Mouse (Mus musculus): ENCODE measurements around the gene Cyp46a1.

The Cyp46a1 gene

DNA sequence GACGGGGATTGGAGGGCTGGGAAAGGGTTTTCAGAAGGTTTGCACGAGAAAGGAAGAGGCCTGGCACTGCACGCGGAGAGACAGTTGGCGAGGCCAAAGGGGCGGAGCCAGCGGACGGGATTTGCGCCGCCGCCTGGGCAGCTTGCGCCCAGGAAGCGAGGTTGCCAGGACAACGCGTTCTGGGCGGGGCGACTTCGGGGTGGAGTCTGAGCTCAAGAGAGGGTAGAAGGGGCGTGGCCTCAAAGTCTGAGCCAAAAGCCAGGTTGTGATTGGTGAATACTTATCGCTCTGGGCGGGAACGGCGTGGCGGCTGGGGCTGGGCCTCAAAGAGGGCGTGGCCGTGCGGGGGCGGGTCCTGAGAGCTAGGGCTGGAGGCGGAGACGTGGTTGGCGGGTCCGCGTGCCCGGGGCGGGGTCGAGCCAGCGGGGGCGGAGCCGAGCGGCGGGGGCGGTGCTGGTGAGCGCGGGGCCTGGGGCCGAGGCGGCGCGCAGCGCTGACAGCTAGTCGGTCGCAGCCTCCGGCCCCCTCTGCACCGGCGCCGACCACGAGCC is at the start of gene Cyp46a1:
Gene Cyp46a1, plus strand, starts transcription at position 487 of the 551 bp plus-strand sequence.
- in situ Hi-C loops (cut with MboI, MseI), result no loop called here

- in situ Hi-C loops (cut with MboI, MseI), result no loop called here
Measured at GRCm38 (mm10) chr12:108284455-108285224, 49.5 kb upstream of the Cyp46a1 start.

GRCm38 (mm10) chr12:108285225-108286011 is 48.8 kb upstream of the Cyp46a1 start:
- in situ Hi-C loops (cut with MboI, MseI), result no loop called here

DNA sequence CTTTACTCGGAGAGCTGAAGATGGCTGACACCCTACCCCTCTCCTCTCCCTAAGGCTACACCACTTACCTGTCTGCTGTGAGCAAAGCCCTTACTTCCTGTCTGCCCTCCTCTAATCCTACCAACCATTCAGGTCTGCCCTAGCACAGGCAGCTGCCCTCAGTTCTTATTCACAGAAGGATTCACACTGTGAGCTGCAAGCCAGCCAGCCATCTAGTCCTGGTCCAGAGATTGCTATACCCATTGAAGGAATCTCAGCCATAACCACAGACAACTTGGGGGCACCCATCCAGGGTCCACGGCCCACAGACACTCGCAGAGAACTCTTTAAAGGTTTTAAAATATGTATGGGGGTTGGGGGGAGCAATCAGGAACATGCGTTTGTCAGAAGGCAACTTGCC is 47.8 kb upstream of the Cyp46a1 start:
- in situ Hi-C loops (cut with MboI, MseI), result no loop called here

- in situ Hi-C loops (cut with MboI, MseI), result no loop called here
Measured at GRCm38 (mm10) chr12:108287011-108287410, 47.2 kb upstream of the Cyp46a1 start.

GRCm38 (mm10) chr12:108288127-108288880 is 45.9 kb upstream of the Cyp46a1 start:
- in situ Hi-C loops (cut with MboI, MseI), result no loop called here

DNA sequence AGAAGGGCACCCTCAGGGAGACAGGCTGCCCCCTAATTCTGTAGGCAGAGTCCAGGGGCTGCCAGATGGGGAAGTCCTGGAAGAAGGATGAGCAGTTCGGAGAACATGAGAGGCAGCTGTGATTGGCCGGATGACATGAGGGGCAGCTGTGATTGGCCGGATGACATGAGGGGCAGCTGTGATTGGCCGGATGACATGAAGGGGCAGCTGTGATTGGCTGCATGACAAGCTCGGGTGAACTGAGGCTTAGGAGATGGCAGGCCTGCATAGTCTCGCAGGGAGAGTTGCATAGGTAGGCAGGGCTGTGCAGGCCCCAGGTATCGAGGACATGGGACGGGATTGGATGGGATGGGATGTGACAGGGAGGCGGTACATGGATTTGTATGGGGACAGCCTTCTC is 41.8 kb upstream of the Cyp46a1 start:
- in situ Hi-C loops (cut with MboI, MseI), result no loop called here

DNA sequence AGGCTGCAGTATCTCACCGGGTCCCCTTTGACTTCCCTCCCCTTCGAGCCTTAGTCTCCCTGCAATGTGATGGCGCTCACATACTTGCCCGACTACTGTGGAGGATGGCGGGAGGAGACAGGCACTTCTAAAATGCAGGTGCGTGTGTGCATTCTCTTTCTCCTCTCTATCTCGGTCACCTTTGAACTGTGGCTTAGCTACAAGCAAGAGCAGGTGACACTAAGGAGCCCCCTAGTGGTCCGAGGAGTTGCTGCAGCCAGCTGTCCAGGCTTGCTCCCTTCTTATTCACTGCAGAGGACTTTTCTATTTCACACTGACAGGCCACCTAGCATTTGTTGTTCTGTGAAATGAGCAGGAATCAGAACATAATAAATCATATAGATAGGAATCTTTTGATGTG is 41.2 kb upstream of the Cyp46a1 start:
- in situ Hi-C loops (cut with MboI, MseI), result no loop called here

GRCm38 (mm10) chr12:108294620-108295019 is 39.6 kb upstream of the Cyp46a1 start:
- in situ Hi-C loops (cut with MboI, MseI), result loop anchor here (5.0 kb wide), 2 partner anchors 77 to 92 kb away; no protein-coding TSS in a partner anchor

DNA sequence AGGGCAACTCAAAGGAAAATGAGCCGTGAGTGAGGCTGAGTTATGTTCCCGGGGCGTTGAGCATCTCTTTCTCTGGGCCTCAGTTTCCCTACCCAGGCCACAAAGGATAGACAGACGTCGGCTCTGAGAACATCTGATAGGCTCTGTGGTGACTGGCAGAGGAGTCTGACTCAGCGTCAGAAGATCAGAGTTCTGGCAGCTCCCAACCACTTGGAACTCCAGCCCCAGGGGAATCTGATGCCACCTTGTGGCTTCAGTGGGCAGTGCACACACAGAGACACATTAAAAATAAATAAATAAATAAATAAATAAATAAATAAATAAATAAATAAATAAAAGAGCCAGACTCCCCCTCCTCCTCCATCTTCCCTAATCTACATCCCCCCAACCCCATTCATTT is 37.1 kb upstream of the Cyp46a1 start:
- in situ Hi-C loops (cut with MboI, MseI), result loop anchor here (5.0 kb wide), 2 partner anchors 80 to 95 kb away; no protein-coding TSS in a partner anchor

GRCm38 (mm10) chr12:108301006-108301405 is 33.2 kb upstream of the Cyp46a1 start:
- in situ Hi-C loops (cut with MboI, MseI), result no loop called here

DNA sequence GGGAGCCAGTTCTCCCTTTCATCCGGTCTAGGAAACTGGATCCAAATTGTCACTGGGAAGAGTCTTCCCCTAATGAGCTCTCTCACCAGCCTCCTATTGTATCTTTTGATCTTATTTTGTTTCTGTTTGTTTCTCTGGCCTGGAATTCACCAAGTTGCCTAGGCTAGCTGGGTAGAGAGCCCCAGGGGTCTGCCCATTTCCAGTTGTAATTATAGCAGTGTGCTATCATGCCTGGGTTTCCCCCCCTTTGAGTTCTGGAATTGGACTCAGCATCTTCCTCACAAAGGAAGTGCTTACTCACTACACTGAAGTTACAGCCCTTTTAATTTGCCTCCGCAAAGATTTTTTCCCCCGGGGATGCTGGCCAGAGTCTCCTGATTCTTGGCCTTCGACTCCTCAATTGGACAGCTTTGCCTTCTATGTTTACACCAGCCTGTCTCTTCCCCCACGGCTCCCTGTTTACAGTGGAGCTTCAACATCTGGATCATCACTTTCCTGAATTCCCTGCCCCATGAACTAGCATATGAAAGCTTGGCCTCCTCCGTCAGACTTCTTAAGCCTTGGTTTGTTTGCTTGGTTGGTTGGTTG is 30.3 kb upstream of the Cyp46a1 start:
- in situ Hi-C loops (cut with MboI, MseI), result no loop called here

DNA sequence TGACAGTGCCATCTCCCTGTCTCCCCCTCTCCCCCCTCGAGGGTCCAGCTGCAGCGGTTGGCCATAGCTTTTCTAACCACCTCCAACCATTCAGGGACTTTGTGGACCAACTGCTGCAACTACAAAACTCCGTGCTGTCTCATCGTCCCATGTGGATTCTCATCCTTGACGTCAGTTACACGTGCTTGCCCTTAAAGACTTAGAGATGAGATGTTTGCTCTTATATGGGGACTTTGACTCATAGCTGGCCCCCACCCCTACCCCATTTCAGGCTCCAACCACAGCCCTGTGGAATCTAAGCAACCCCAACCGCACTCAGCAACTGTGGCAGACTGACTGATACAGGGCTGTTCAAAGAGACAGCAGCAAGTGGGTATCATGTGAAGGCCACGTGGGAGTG is 29.0 kb upstream of the Cyp46a1 start:
- in situ Hi-C loops (cut with MboI, MseI), result no loop called here

DNA sequence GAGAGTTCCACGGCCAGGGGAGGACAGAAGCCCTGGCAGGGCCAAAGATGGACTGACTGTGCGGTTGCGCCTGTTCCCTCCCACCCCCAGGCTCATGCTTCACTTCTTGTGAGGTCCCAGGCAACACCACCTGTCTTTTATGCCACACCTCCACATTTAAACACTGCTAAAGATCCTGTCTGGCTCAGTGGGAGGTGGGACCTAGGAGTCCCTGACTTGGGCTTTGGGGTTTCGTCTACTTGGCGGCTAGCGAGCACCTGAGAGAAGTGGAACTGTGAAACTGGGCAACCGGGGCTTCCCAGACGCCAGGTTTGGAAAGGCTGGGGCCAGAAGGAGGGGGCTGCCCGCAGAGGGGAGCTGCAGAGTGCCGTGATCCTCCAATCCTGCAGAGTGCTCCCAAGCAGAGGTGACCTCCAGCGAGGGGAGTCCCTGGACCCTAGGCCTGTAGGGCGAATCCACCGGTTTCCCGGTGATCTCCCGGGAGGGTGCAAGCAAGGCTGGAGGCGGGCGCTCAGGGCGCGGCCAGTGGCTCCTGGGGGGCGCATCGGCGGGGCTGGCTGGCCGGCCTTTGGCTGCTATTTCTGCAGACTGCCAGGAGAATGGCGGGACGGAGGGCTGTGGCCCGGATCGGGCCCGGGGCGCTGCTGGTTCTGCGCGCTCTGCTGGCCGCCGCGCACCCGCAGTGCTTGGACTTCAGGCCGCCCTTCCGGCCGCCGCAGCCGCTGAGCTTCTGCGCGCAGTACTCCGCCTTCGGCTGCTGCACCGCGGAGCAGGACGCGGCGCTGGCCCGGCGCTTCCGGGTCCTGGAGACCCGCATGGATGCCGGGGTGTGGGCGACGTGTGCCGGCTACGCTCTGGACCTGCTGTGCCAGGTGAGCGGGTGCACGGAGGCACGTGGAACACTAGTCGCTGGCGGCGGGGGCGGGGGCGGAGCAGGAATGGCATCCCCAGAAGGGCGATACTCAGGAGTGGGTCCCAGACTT is 28.1 kb upstream of the Cyp46a1 start, which contains the start of gene Hhipl1:
Gene Hhipl1, plus strand, starts transcription at position 459 of the 983 bp plus-strand sequence.
- in situ Hi-C loops (cut with MboI, MseI), result no loop called here

DNA sequence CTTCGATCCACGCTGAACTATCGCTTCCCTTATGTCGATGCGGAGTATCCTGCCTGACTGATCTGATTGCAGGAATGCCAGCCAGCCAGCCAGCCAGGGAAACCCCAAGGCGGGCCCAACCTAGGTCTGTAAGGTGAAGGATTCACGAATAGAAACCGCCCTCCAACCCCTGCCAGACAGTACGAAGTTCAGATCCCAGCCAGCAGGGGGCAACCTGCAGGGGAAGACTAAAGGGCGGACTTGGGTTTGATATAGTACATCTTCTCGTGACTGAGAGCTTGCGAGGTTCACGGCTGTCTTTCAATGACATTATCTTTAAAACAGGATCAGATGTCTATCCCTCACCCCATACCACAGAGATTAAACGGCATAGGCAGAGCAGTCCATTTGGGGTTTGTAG is 26.6 kb upstream of the Cyp46a1 start:
- in situ Hi-C loops (cut with MboI, MseI), result no loop called here

- in situ Hi-C loops (cut with MboI, MseI), result no loop called here
Measured at GRCm38 (mm10) chr12:108308363-108308856, 25.8 kb upstream of the Cyp46a1 start.

GRCm38 (mm10) chr12:108309116-108309794 is 24.9 kb upstream of the Cyp46a1 start:
- in situ Hi-C loops (cut with MboI, MseI), result no loop called here

- in situ Hi-C loops (cut with MboI, MseI), result loop anchor here in 1 of 2 experiments (10.0 kb wide), 1 partner anchor 1165 kb away; no protein-coding TSS in a partner anchor
Measured at GRCm38 (mm10) chr12:108310041-108310440, 24.1 kb upstream of the Cyp46a1 start.

GRCm38 (mm10) chr12:108310456-108311027 is 23.6 kb upstream of the Cyp46a1 start:
- in situ Hi-C loops (cut with MboI, MseI), result loop anchor here in 1 of 2 experiments (10.0 kb wide), 1 partner anchor 1164 kb away; no protein-coding TSS in a partner anchor
